Mouse (Mus musculus) kidney, postnatal 14 days (tissue): ENCODE data around the gene Mettl1.
"Not testable (repeated sequence)": the region's sequence is repeated elsewhere in the genome, so short reads cannot be mapped to it uniquely, and the experiment has no call there.

Source experiments
- DNase-seq: peaks from one replicate; pipeline ENCODE4 v3.0.0; 2022; ENCODE audit warnings: mixed read lengths

Mettl1 gene

GRCm38 (mm10) chr10:127048608-127049394, 7.6 kb downstream of the Mettl1 start:
- DNase-seq: no peak

DNA sequence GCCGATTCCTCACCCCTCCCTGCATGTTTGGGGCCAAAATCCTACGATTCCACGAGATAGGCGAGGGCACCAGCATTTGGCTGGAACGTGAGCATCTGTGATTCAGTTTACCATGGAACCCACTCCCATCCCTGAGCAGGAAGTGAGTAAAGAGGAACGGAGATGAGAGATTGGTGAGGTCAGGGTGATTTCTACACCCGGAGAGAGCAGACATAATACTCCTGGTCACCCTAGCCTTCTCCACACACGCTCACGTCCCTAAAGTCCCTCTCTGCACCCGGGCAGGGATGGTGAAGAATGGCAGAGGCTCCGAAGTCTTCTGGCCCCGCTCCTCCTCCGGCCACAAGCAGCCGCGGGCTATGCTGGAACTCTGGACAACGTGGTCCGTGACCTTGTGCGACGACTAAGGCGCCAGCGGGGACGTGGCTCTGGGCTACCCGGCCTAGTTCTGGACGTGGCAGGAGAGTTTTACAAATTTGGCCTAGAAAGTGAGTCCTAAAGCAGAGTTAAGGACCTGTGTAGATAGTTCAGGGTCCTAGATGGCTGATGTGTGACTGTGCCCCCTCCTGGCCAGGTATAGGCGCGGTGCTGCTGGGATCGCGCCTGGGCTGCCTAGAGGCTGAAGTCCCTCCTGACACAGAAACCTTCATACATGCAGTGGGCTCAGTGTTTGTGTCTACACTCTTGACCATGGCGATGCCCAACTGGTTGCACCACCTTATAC, 8.3 kb downstream of the Mettl1 start:
- peak; percentile 48 for DNase-seq

GRCm38 (mm10) chr10:127050119-127050474, 8.9 kb downstream of the Mettl1 start:
- DNase-seq: no peak

DNA sequence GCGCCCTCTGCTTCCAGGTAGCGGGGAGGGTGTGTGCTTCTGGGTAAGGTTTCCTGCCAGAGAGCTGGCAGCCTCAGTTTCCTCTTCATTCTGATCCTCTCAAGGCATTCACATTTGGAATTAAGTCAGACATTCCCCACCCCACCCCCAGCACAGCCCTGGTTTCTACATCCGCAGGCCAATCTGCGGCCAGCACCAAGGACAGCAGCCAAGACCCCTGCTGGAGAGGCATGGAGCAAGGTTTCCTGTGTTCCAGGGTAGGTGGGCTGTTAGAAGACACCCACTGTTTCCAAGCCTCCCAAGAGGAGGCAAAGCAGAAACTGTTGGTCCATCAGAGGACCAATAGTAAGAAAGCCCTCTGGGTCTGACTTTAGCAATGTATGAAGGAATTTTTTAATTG, 13.4 kb downstream of the Mettl1 start:
- no peak for DNase-seq

- DNase-seq: no peak
Observed at GRCm38 (mm10) chr10:127055406-127055805, 14.2 kb downstream of the Mettl1 start.

GRCm38 (mm10) chr10:127056490-127056889, 15.3 kb downstream of the Mettl1 start:
- no peak for DNase-seq

GRCm38 (mm10) chr10:127058161-127058560, 16.9 kb downstream of the Mettl1 start:
- DNase-seq: peak; percentile 86

DNA sequence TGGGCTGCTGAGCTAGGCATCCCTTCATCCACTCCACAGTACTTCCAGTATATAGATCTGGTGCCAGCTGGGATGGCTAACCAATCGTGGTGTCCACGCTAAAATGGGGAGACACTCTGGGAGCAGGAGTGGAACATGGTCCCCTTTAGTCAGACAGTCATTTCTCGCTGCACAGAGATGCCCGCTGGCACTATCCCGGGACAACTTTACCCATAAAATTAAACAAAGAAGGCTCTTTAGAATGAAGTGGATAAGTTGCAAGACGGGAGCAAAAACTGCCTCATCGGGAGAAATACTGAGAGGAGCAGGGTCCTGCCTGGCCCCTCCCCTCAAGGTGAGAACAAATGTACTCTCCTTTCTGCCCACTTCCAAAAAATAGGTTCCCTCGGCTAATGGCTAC, 17.5 kb downstream of the Mettl1 start:
- DNase-seq: no peak

DNA sequence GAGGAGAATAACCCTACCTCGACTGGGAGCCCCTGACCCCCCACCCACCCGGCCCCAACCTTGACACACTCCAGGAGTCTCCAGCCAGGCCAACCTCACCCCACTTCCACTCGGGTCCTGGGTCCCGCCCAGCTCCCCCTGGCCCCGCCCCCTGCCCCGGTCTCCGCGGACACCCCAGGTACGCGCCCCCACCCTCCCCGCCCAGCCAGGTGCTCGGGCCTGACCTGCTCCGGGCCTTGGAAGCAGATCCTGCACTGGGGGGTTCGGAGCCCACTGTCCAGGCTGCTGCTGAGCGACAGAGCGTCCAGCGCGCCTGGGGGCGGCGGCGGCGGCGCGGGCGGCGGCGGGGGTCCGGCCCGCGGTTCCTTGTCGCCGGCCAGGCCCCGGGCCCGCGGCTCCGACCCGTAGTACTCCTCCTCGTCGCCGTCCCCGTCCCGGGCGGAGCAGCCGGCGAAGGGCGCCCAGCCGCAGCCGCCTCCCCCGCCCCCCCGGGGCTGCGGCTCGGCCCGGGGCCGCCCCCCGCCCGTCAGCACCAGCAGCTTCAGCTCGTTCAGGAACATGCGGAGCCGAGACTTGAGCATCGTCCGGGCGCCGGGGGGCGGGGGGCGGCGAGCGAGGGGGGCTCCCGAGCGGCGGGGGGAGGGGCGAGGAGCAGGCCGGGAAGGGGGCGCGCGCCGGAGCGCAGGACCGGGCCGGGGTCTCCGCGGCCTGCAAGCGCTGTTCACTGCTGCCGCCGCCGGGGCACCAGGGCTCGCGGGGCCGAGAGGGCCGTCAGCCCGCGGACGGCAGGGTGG, 18.2 kb downstream of the Mettl1 start:
- peak; percentile 40 for DNase-seq

DNA sequence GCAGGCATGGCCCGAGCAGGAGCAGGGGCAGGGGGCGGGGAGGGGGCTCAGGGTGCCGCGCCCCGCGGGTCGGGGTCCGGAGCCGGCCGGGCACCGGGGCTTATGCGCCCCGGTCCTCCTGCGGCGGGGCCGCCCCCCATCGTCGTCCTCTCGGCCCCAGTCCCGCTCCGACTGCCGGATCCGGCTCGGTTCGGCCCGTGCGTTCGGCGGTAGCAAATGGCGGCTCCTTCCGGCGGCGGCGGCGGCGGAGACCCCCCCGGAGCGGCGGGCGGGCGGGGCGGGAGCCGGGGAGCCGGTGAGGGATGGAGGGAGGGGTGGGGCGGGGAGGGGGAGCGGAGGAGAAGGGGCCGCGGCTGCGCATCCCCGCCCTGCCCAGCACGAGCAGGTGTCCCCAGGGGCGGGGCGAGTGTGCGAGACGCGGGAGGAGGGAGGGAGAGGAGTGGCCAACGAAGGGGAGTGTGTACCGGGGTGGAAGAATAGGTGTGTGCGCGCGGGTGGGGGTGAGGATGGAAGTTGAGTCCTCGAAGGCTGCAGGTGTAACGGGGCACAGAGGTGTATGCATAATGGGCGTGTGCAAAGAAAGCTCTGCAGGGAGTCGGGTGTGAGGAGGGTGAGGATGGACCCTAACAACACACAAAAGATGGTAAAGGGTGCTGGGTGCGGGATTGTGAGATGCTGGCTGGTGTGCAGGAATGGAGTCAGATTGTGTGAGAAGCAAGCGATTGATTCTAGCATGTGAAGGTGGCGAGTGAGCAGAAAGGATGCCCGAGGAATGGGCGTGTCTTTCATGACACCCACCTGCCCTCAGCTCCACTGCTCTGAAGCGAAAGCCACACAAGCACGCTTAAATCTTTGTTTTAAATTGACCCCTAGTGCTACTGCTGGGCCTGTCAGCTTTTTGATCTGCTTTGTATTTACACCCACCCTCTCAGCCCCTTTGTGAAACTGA, 19.0 kb downstream of the Mettl1 start, which contains the start of gene March9:
Gene March9 (minus strand): TSS at position 217 of the 949 bp plus-strand sequence.
- DNase-seq: peak; percentile 89

- no peak for DNase-seq
Observed at GRCm38 (mm10) chr10:127061085-127061484, 19.9 kb downstream of the Mettl1 start.

DNA sequence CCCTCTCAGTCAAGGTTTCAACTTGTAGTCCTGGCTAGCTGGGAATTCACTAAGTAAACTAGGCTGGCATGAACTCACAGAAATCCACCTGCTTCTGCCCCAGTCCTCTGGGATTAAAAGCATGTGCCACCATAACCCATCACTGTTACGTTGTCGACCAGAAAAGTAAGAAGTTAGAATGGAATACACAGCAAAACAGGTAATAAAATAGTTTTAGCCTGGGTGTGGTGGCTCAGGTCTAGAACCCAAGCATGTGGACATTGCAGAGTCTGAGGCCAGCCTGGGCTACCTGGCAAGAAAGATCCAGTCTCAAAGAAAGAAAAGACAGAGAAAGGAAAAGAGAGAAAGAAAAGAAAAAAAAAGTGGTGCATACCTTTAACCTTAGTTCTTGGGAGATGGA, 20.3 kb downstream of the Mettl1 start:
- no peak for DNase-seq

DNA sequence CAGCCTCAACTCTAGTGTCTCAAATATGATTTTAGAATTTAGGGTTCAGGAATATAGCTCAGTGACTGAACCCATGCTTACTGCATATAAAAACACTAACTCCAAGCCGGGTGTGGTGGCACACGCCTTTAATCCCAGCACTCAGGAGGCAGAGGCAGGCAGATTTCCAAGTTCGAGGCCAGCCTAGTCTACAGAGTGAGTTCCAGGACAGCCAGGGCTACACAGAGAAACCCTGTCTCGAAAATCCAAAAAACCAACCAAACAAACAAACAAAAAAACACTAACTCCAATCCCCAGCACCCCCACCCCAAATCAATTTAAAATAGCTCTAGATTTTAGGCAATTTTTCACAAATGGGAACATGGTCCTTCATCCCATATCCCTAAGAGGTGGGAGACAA, 20.9 kb downstream of the Mettl1 start:
- DNase-seq: not testable (repeated sequence)

DNA sequence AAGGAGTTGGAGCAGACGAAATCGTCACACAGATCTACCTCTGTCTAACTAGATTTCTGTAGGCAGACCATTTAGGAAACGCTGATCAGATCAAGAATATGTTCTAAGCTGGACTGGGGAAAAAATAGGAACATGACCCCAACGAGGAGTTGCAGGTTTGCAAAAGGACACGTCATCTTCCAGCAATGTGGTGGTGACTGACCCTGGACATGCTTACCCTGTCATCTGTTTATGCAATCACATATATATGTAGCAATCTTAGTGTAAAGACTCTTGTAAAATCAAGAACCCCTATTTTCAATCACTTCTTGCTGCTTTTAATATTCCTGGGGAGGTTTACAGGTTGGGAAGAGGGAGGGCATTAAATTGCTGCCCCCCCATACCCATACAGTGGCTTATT, 21.3 kb downstream of the Mettl1 start:
- DNase-seq: no peak

- DNase-seq: peak; percentile 99
Observed at GRCm38 (mm10) chr10:127063239-127063872, 22.1 kb downstream of the Mettl1 start, which contains the start of gene Cdk4. TSS of gene Cdk4 (plus strand) at chr10:127063534.

- DNase-seq: peak; percentile 33
Observed at GRCm38 (mm10) chr10:127063913-127064870, 23.0 kb downstream of the Mettl1 start.

GRCm38 (mm10) chr10:127065981-127066380, 24.8 kb downstream of the Mettl1 start:
- no peak for DNase-seq

GRCm38 (mm10) chr10:127066519-127067018, 25.4 kb downstream of the Mettl1 start:
- DNase-seq: no peak

DNA sequence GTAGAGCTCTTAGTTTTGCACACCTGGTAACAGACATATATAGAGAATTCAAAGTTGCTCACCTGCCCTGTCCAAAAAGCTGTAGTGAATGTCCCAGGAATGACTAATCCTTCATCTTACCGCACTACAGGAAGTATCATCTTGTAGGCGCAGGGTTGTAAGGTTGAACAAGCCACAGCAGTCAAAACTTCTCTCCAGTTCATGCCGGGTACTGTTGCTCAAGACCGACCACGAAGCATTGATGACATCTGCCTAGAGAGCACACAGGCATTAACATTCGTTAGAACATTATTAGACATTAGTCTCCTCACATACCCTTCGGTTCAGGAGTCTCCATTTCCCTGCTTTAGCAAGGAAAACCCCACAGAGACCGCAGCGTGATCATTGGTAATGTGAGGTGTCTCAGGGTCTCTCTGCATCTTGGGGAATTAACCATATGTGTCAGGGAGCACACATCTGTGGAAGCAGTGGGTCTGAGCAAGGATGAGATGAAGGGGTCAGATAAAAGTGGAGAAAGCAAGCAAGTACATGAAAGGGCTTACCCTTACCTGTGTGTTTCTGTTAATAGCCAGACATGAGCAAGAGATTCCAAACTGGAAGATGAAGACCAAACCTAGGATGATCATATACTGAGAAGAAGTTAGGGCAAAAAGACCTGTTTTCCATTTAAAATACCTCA, 27.3 kb downstream of the Mettl1 start:
- DNase-seq: no peak
